Mouse (Mus musculus): Measurements from ENCODE around the gene F8. TPM values are rescaled to one million over a fixed set of nuclear protein-coding genes. Genes with fewer than 3 reads are reported as not detected.

Gene F8
- polyA plus RNA-seq, 1 experiment from 2014 or later, result 2.1 TPM

DNA sequence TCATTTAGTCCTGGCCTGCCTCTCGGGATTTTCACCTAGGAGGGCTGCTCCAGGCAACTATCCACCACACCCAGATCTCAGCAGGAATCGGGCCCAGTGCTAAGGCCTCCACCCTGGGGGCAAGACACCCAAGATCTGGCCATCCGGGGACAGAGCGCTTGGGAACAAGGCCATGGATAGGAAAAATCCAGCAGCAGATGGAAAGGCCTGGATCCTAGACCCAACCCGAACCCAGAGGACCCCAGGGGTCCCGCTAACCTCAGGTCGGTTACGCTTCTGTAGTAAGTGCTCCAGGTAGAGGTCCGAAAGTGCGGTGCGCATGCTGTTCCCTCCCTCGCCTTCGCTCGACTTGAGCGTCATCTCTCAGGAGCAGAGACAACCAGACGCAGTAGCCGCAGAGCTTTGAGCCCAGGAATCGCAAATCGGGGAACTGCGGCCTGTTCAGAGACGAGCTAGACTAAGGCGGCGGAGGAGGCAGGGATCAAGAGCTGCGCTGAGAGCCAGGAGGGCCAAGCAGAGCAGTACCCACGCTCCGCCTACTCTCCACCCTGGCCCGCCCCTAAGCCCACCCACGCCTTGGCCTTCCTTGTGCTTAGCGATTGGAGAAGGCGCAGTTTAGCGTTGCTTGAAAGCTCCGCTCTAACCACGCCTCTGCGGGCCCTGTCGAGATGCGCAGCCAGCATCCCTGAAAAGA is 251.8 kb downstream of the F8 start, which contains the start of gene Mpp1:
Mpp1 (minus strand) TSS at position 550 of the 694 bp plus-strand sequence.
- no peaks in the 10 kb centered on the region for H3K9me3 ChIP-seq
- H3K27ac ChIP-seq, result no peak within 1 kb of the TSS
- ATAC-seq (ENCODE audit: low FRiP score, low read depth), result peak; percentile 100
- peak within 1 kb of the TSS; percentile 61 for H3K4me2 ChIP-seq (replicated peaks)
- H3K4me1 ChIP-seq, result 0 out of 2 replicates have a peak, but pooled peaks cover 2% of the 10 kb centered on the region
- peak within 1 kb of the TSS; percentile 76 for H3K9ac ChIP-seq
- peak within 1 kb of the TSS; percentile 56 for H3K4me3 ChIP-seq
- 0 out of 2 replicates have a peak, but pooled peaks cover under 1% of the 10 kb centered on the region for H3K36me3 ChIP-seq
- H3K27me3 ChIP-seq, result no peaks in the 10 kb centered on the region
- 11% methylated on average over 36 of the region's 36 CpGs for WGBS

- Histone ChIP-seq H3K4me3 (no peak overlapping the region), H3K9ac (no peak overlapping the region), H3K27me3 (no peaks in the 10 kb centered on the region), H3K27ac (no peak overlapping the region), H3K4me2 (replicated peaks) (peak overlapping the region; percentile 19; the same call in 1 of the 2 replicates), H3K36me3 (peaks cover 10% of the 10 kb centered on the region; the same call in 1 of the 2 replicates), H3K9me3 (no peaks in the 10 kb centered on the region), H3K4me1 (0 out of 2 replicates have a peak, but pooled peaks cover 2% of the 10 kb centered on the region)
- 63% methylated on average over 2 of the region's 2 CpGs for WGBS
- no peak for ATAC-seq (ENCODE audit: low FRiP score, low read depth)
These were observed 252.9 kb downstream of the F8 start for GRCm38 (mm10) chrX:75129474-75129873.

DNA sequence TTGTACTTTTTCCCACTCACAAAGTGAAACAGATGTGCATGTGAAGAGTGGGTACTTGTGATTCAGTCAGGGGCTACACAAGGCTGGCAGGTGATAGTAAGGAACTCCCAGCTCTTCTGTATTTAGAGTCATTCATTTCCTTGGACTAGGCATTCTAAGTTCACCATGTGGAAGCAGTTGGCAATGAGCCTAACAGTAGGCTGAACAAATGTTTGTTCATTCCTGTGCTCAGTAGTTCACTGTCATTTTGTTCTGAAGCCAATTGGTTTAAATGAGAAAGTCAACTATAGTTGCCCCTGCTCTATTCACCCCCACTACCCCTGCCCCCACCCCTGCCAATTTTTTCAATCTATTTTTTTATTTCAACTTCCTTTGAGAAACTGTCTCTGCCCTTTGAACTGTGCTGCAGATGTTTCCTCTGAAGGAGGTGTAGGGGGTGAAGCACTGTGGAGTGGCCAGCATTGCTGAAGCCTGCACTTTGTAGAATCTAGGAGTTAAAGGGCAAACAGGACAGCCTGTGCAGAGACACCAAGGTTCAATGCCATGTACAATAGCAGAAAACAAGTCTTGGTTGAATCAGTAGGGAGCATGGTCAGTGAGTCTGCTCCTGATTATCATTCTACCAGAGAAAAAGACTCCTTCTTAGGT is 254.0 kb downstream of the F8 start:
- H3K27ac ChIP-seq, result no peak overlapping the region
- no peaks in the 10 kb centered on the region for H3K9me3 ChIP-seq
- H3K36me3 ChIP-seq, result peaks cover 10% of the 10 kb centered on the region; the same call in 1 of the 2 replicates
- no peak overlapping the region for H3K9ac ChIP-seq
- H3K4me1 ChIP-seq, result 0 out of 2 replicates have a peak, but pooled peaks cover 2% of the 10 kb centered on the region
- ATAC-seq (ENCODE audit: low FRiP score, low read depth), result no peak
- no peaks in the 10 kb centered on the region for H3K27me3 ChIP-seq
- no peak overlapping the region for H3K4me2 ChIP-seq (replicated peaks)
- no peak overlapping the region for H3K4me3 ChIP-seq

DNA sequence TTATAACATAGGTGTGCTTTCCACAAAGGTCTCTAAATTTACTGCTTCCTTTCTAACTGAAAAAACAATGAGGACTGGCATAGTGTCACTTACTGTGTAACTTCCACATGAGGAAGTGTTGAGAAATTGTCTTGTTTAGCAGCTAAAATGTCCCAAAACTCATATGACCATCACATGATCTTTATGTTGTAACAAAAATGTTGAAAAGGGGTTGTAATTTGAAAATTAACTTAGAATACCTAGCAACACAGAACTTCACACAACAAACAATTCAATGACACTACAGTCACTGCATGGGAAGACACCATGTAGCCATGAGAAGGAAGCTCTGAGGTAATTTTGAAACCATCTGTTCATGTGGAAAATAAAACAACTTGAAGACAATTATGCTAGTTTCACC is 255.5 kb downstream of the F8 start:
- Histone ChIP-seq H3K9me3 (no peaks in the 10 kb centered on the region), H3K4me1 (0 out of 2 replicates have a peak, but pooled peaks cover 2% of the 10 kb centered on the region), H3K4me3 (no peak overlapping the region), H3K36me3 (peaks cover 15% of the 10 kb centered on the region), H3K9ac (no peak overlapping the region), H3K27me3 (no peaks in the 10 kb centered on the region), H3K27ac (no peak overlapping the region), H3K4me2 (replicated peaks) (no peak overlapping the region)
- no peak for ATAC-seq (ENCODE audit: low FRiP score, low read depth)

DNA sequence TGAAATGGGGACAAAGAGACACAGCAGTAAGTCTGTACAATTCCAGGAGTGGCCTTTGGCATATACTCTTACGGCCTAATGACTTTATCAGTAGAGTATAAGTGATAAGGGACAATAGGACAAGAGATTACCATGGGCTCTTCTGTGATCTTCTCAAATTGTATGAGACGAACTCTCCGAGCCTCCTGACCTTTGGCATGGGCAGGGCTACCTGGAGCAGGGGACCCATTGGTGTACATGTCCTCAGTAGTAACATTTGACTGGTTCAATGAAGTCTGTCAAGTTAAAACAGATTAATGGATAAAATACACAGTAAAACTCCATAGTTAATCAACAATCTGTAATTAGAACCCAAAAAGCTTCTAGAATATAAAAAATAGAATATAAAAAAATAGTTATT is 256.8 kb downstream of the F8 start:
- Histone ChIP-seq H3K9me3 (no peaks in the 10 kb centered on the region), H3K9ac (no peak overlapping the region), H3K27ac (no peak overlapping the region), H3K27me3 (no peaks in the 10 kb centered on the region), H3K4me3 (no peak overlapping the region), H3K36me3 (peaks cover 15% of the 10 kb centered on the region), H3K4me2 (replicated peaks) (no peak overlapping the region), H3K4me1 (0 out of 2 replicates have a peak, but pooled peaks cover 2% of the 10 kb centered on the region)
- no peak for ATAC-seq (ENCODE audit: low FRiP score, low read depth)
- WGBS, result 96% methylated on average over 3 of the region's 3 CpGs

Other genes starting within 250 kb of the F8 start
- gene Smim9, start 218.8 kb downstream of the F8 start, polyA plus RNA-seq (2015; fragmentation: Nextera tagmentation; extraction: Ambion mirVana), result not detected in 2 replicates
- 62.4 and 63.3 TPM in 2 replicates for gene Fundc2, start 216 bp downstream of the F8 start, polyA plus RNA-seq (2015; fragmentation: Nextera tagmentation; extraction: Ambion mirVana)
- gene Cmc4, start 34.0 kb upstream of the F8 start, polyA plus RNA-seq (2015; fragmentation: Nextera tagmentation; extraction: Ambion mirVana), result 25.6 and 26.8 TPM in 2 replicates
- gene Mtcp1, start 34.0 kb upstream of the F8 start, polyA plus RNA-seq (2015; fragmentation: Nextera tagmentation; extraction: Ambion mirVana), result 10.3 and 10.4 TPM in 2 replicates
- 63.2 and 67.0 TPM in 2 replicates for gene Brcc3, start 34.0 kb upstream of the F8 start, polyA plus RNA-seq (2015; fragmentation: Nextera tagmentation; extraction: Ambion mirVana)
- gene Vbp1, start 131.7 kb upstream of the F8 start, polyA plus RNA-seq (2015; fragmentation: Nextera tagmentation; extraction: Ambion mirVana), result 142 and 147 TPM in 2 replicates
- 4.4 and 4.5 TPM in 2 replicates for gene Rab39b, start 195.6 kb upstream of the F8 start, polyA plus RNA-seq (2015; fragmentation: Nextera tagmentation; extraction: Ambion mirVana)

Measured in limb, embryonic 13.5 days (tissue).